Mouse (Mus musculus) adrenal gland, postnatal 14 days (tissue): ENCODE results near the gene Sema3g. TPM values are rescaled to one million over a fixed set of nuclear protein-coding genes. Genes with fewer than 3 reads are reported as not detected.

Experiments used
- DNase-seq: peaks from one replicate; pipeline ENCODE4 v3.0.0; 2021; ENCODE audit warnings: mixed read lengths
- total RNA-seq: library from RNA; stranded (reverse); gene quantifications from 2 replicates; pipeline ENCODE4 v1.2.3, GENCODE M21; 2021

Gene Sema3g
- total RNA-seq, 1 experiment from 2014 or later, result 10.9 TPM

GRCm38 (mm10) chr14:31233070-31233995, 15.7 kb downstream of the Sema3g start:
- peak; percentile 53 for DNase-seq

- DNase-seq, result peak; percentile 87
Measured at GRCm38 (mm10) chr14:31233996-31234591, 16.4 kb downstream of the Sema3g start.

GRCm38 (mm10) chr14:31237101-31237882, 19.6 kb downstream of the Sema3g start:
- peak; percentile 73 for DNase-seq

GRCm38 (mm10) chr14:31240528-31240927, 22.9 kb downstream of the Sema3g start:
- no peak for DNase-seq

GRCm38 (mm10) chr14:31244777-31245176, 27.1 kb downstream of the Sema3g start:
- no peak for DNase-seq

- no peak for DNase-seq
Measured at GRCm38 (mm10) chr14:31245946-31246345, 28.3 kb downstream of the Sema3g start.

GRCm38 (mm10) chr14:31248396-31248795, 30.7 kb downstream of the Sema3g start:
- no peak for DNase-seq

- DNase-seq, result no peak
Measured at GRCm38 (mm10) chr14:31250222-31251083, 32.8 kb downstream of the Sema3g start.

GRCm38 (mm10) chr14:31251084-31251604, 33.5 kb downstream of the Sema3g start, which contains the start of the genes Phf7 and Bap1:
Gene Phf7 (minus strand): TSS chr14:31251317.
Gene Bap1 (plus strand): TSS chr14:31251450.
- DNase-seq, result peak; percentile 98

- no peak for DNase-seq
Measured at GRCm38 (mm10) chr14:31251626-31252025, 34.0 kb downstream of the Sema3g start.

- peak; percentile 2 for DNase-seq
Measured at GRCm38 (mm10) chr14:31252091-31252490, 34.4 kb downstream of the Sema3g start.

- no peak for DNase-seq
Measured at GRCm38 (mm10) chr14:31258476-31259050, 40.9 kb downstream of the Sema3g start.

GRCm38 (mm10) chr14:31260374-31260773, 42.7 kb downstream of the Sema3g start:
- no peak for DNase-seq

- no peak for DNase-seq
Measured at GRCm38 (mm10) chr14:31260932-31261331, 43.3 kb downstream of the Sema3g start.

GRCm38 (mm10) chr14:31267649-31268048, 50.0 kb downstream of the Sema3g start:
- no peak for DNase-seq

- no peak for DNase-seq
Measured at GRCm38 (mm10) chr14:31268301-31269001, 50.8 kb downstream of the Sema3g start.

GRCm38 (mm10) chr14:31269456-31270100, 51.9 kb downstream of the Sema3g start:
- peak; percentile 43 for DNase-seq

- no peak for DNase-seq
Measured at GRCm38 (mm10) chr14:31271121-31271520, 53.5 kb downstream of the Sema3g start.

GRCm38 (mm10) chr14:31272164-31272563, 54.5 kb downstream of the Sema3g start:
- peak; percentile 89 for DNase-seq
